Mouse (Mus musculus): Measurements from ENCODE around the gene Cox8a. TPM values are rescaled to one million over a fixed set of nuclear protein-coding genes. Genes with fewer than 3 reads are reported as not detected.

Cox8a gene
- polyA plus RNA-seq, 1 experiment = not detected

- Histone ChIP-seq H3K4me1 (ENCODE audit: control insufficient read depth, insufficient read depth, low read length) (peaks cover 13% of the 10 kb centered on the region), H3K27ac (ENCODE audit: insufficient read depth, low read depth, low read length) (no peak overlapping the region), H3K4me3 (ENCODE audit: insufficient read depth, low read depth, low read length) (no peak overlapping the region)
- TF ChIP-seq CTCF (IDR thresholded peaks at IDR 0.05; ENCODE audit: insufficient read depth, low read depth, low read length) (no peak), POLR2A (IDR thresholded peaks at IDR 0.05; ENCODE audit: insufficient read depth, low read depth, low read length) (no peak)
- WGBS = 86% methylated on average over 7 of the region's 7 CpGs
These were observed 7.3 kb downstream of the Cox8a start for GRCm38 (mm10) chr19:7209907-7210646.

GRCm38 (mm10) chr19:7205753-7206736, 11.4 kb downstream of the Cox8a start, which contains the start of gene Otub1:
Gene Otub1 (minus strand): TSS chr19:7206316.
- Histone ChIP-seq H3K4me3 (ENCODE audit: insufficient read depth, low read depth, low read length) (peak within 1 kb of the TSS; percentile 60), H3K27ac (ENCODE audit: insufficient read depth, low read depth, low read length) (peak within 1 kb of the TSS; percentile 84), H3K4me1 (ENCODE audit: control insufficient read depth, insufficient read depth, low read length) (0 out of 2 replicates have a peak, but pooled peaks cover 4% of the 10 kb centered on the region)
- under 1% methylated on average over 79 of the region's 79 CpGs for WGBS
- TF ChIP-seq POLR2A (IDR thresholded peaks at IDR 0.05; ENCODE audit: insufficient read depth, low read depth, low read length) (peak; percentile 76), CTCF (IDR thresholded peaks at IDR 0.05; ENCODE audit: insufficient read depth, low read depth, low read length) (no peak)

- WGBS = 15% methylated on average over 7 of the region's 7 CpGs
- Histone ChIP-seq H3K27ac (ENCODE audit: insufficient read depth, low read depth, low read length) (no peak overlapping the region), H3K4me3 (ENCODE audit: insufficient read depth, low read depth, low read length) (peak overlapping the region; percentile 60), H3K4me1 (ENCODE audit: control insufficient read depth, insufficient read depth, low read length) (0 out of 2 replicates have a peak, but pooled peaks cover 4% of the 10 kb centered on the region)
- TF ChIP-seq CTCF (IDR thresholded peaks at IDR 0.05; ENCODE audit: insufficient read depth, low read depth, low read length) (no peak), POLR2A (IDR thresholded peaks at IDR 0.05; ENCODE audit: insufficient read depth, low read depth, low read length) (no peak)
These were observed 12.1 kb downstream of the Cox8a start for GRCm38 (mm10) chr19:7205326-7205725.

- 69% methylated on average over 2 of the region's 2 CpGs for WGBS
- Histone ChIP-seq H3K27ac (ENCODE audit: insufficient read depth, low read depth, low read length) (no peak overlapping the region), H3K4me1 (ENCODE audit: control insufficient read depth, insufficient read depth, low read length) (0 out of 2 replicates have a peak, but pooled peaks cover 4% of the 10 kb centered on the region), H3K4me3 (ENCODE audit: insufficient read depth, low read depth, low read length) (no peak overlapping the region)
- TF ChIP-seq POLR2A (IDR thresholded peaks at IDR 0.05; ENCODE audit: insufficient read depth, low read depth, low read length) = no peak
- TF ChIP-seq CTCF (IDR thresholded peaks at IDR 0.05; ENCODE audit: insufficient read depth, low read depth, low read length) = no peak
These were observed 12.5 kb downstream of the Cox8a start for GRCm38 (mm10) chr19:7204898-7205297.

GRCm38 (mm10) chr19:7200427-7200826, 17.0 kb downstream of the Cox8a start:
- Histone ChIP-seq H3K4me3 (ENCODE audit: insufficient read depth, low read depth, low read length) (no peak overlapping the region), H3K4me1 (ENCODE audit: control insufficient read depth, insufficient read depth, low read length) (peaks cover 9% of the 10 kb centered on the region), H3K27ac (ENCODE audit: insufficient read depth, low read depth, low read length) (no peak overlapping the region)
- 80% methylated on average over 1 of the region's 1 CpGs for WGBS
- TF ChIP-seq POLR2A (IDR thresholded peaks at IDR 0.05; ENCODE audit: insufficient read depth, low read depth, low read length) (no peak), CTCF (IDR thresholded peaks at IDR 0.05; ENCODE audit: insufficient read depth, low read depth, low read length) (no peak)

- 92% methylated on average over 13 of the region's 13 CpGs for WGBS
- no peak for TF ChIP-seq POLR2A (IDR thresholded peaks at IDR 0.05; ENCODE audit: insufficient read depth, low read depth, low read length)
- TF ChIP-seq CTCF (IDR thresholded peaks at IDR 0.05; ENCODE audit: insufficient read depth, low read depth, low read length) = no peak
- H3K4me3 ChIP-seq (ENCODE audit: insufficient read depth, low read depth, low read length) = no peak overlapping the region
- no peak overlapping the region for H3K27ac ChIP-seq (ENCODE audit: insufficient read depth, low read depth, low read length)
- peaks cover 9% of the 10 kb centered on the region for H3K4me1 ChIP-seq (ENCODE audit: control insufficient read depth, insufficient read depth, low read length)
These were observed 18.3 kb downstream of the Cox8a start for GRCm38 (mm10) chr19:7199089-7199488.

GRCm38 (mm10) chr19:7197445-7197844, 20.0 kb downstream of the Cox8a start:
- no peak for TF ChIP-seq POLR2A (IDR thresholded peaks at IDR 0.05; ENCODE audit: insufficient read depth, low read depth, low read length)
- no peak for TF ChIP-seq CTCF (IDR thresholded peaks at IDR 0.05; ENCODE audit: insufficient read depth, low read depth, low read length)
- WGBS = 81% methylated on average over 9 of the region's 9 CpGs
- H3K27ac ChIP-seq (ENCODE audit: insufficient read depth, low read depth, low read length) = no peak overlapping the region
- no peak overlapping the region for H3K4me3 ChIP-seq (ENCODE audit: insufficient read depth, low read depth, low read length)
- H3K4me1 ChIP-seq (ENCODE audit: control insufficient read depth, insufficient read depth, low read length) = peaks cover 9% of the 10 kb centered on the region

GRCm38 (mm10) chr19:7196741-7197270, 20.6 kb downstream of the Cox8a start:
- no peak overlapping the region for H3K27ac ChIP-seq (ENCODE audit: insufficient read depth, low read depth, low read length)
- WGBS = 40% methylated on average over 17 of the region's 17 CpGs
- H3K4me3 ChIP-seq (ENCODE audit: insufficient read depth, low read depth, low read length) = no peak overlapping the region
- TF ChIP-seq POLR2A (IDR thresholded peaks at IDR 0.05; ENCODE audit: insufficient read depth, low read depth, low read length) (no peak), CTCF (IDR thresholded peaks at IDR 0.05; ENCODE audit: insufficient read depth, low read depth, low read length) (no peak)
- peaks cover 9% of the 10 kb centered on the region for H3K4me1 ChIP-seq (ENCODE audit: control insufficient read depth, insufficient read depth, low read length)

Data from olfactory bulb, adult 2 months (tissue).